Mouse (Mus musculus): ENCODE results near the gene Cd209b. TPM values are rescaled to one million over a fixed set of nuclear protein-coding genes. Genes with fewer than 3 reads are reported as not detected.

The Cd209b gene
- not detected in 2 replicates for polyA plus RNA-seq (2012; rRNA removed; ENCODE audit: low replicate concordance)

GRCm38 (mm10) chr8:3926744-3927143 lies at the start of gene Cd209b:
TSS of gene Cd209b (minus strand) at chr8:3926844.

GRCm38 (mm10) chr8:3954646-3955045 lies 28.0 kb upstream of the Cd209b start, which contains the start of gene Cd209c:
TSS of gene Cd209c (minus strand) at chr8:3954746.

GRCm38 (mm10) chr8:3878455-3878854 lies 48.2 kb downstream of the Cd209b start, which contains the start of gene Cd209d:
TSS of gene Cd209d (minus strand) at chr8:3878555.

Other genes starting within 250 kb of the Cd209b start
- gene Fcer2a, start 232.7 kb downstream of the Cd209b start, polyA plus RNA-seq (2012; rRNA removed; ENCODE audit: low replicate concordance) = 0.87 TPM in 1 of 2 replicates, not detected in the other
- 0.07 TPM in 1 of 2 replicates, not detected in the other for gene Clec4g, start 206.2 kb downstream of the Cd209b start, polyA plus RNA-seq (2012; rRNA removed; ENCODE audit: low replicate concordance)
- gene Cd209a, start 177.9 kb downstream of the Cd209b start, polyA plus RNA-seq (2012; rRNA removed; ENCODE audit: low replicate concordance) = 0.28 TPM in 1 of 2 replicates, not detected in the other
- not detected in 2 replicates for gene Cd209e, start 72.5 kb downstream of the Cd209b start, polyA plus RNA-seq (2012; rRNA removed; ENCODE audit: low replicate concordance)
- not detected in 2 replicates for gene Cd209d, start 48.3 kb downstream of the Cd209b start, polyA plus RNA-seq (2012; rRNA removed; ENCODE audit: low replicate concordance)
- gene Cd209c, start 27.9 kb upstream of the Cd209b start, polyA plus RNA-seq (2012; rRNA removed; ENCODE audit: low replicate concordance) = 0.15 TPM in 1 of 2 replicates, not detected in the other
- gene Cd209f, start 179.0 kb upstream of the Cd209b start, polyA plus RNA-seq (2012; rRNA removed; ENCODE audit: low replicate concordance) = 0.61 TPM in 1 of 2 replicates, not detected in the other
- gene Cd209g, start 207.3 kb upstream of the Cd209b start, polyA plus RNA-seq (2012; rRNA removed; ENCODE audit: low replicate concordance) = 0.26 and 0.29 TPM in 2 replicates
- 3.0 and 4.0 TPM in 2 replicates for gene Evi5l, start 239.7 kb upstream of the Cd209b start, polyA plus RNA-seq (2012; rRNA removed; ENCODE audit: low replicate concordance)

All from duodenum, adult 2 months (tissue).